Mouse (Mus musculus): ENCODE results near the gene Rlf. TPM values are rescaled to one million over a fixed set of nuclear protein-coding genes. Genes with fewer than 3 reads are reported as not detected.
A peak's percentile ranks its signal among the peaks of the same experiment; 100 is the strongest.
"Not testable (repeated sequence)": the region's sequence is repeated elsewhere in the genome, so short reads cannot be mapped to it uniquely, and the experiment has no call there.

Gene Rlf
- total RNA-seq, 2 experiments from 2014 or later: 8.0 to 8.9 TPM

DNA sequence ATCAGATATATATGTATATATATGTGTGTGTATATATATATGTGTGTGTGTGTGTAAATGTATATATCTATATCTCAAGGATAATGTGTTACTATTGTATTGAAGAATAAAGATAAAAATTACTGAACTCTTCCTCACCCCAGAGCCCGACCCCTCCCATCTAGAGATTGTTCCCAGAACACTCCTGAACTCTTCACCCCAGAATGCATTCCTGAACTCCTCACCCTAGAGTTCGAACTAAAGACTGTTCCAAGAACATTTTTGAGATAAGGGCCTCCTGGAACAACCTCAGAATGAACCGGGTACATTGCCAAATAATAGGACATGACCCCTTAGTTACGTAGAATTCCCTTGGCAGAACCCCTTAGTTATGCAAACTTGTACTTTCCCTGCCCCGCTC is 48.2 kb downstream of the Rlf start:
- DNase-seq (ENCODE audit: low spot score): not testable (repeated sequence)

- no peak for DNase-seq (ENCODE audit: low spot score)
Observed at GRCm38 (mm10) chr4:121163501-121164030, 51.3 kb downstream of the Rlf start.

DNA sequence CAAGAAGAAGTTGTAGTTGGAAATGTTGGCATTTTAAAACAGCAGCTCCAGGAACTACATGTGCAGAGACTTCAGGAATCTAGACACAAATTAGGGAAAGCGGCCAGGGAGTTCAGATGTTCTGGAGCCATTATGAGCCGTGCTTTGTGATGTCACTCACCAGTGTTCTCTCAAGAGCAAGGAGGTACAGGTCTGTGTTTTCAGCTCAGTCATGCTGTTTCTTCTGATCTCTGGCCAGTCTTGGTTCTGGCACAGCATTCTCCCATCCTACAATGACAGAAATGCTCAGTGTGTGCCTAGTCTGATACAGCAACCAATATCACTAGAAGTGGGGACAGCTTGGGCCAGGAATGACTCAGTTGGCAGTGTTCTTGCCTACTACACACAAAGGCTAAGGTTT is 105.8 kb downstream of the Rlf start, which contains the start of gene Tmco2:
Gene Tmco2 (minus strand): TSS at position 101 of the 400 bp plus-strand sequence.
- no peak for DNase-seq (ENCODE audit: low spot score)

DNA sequence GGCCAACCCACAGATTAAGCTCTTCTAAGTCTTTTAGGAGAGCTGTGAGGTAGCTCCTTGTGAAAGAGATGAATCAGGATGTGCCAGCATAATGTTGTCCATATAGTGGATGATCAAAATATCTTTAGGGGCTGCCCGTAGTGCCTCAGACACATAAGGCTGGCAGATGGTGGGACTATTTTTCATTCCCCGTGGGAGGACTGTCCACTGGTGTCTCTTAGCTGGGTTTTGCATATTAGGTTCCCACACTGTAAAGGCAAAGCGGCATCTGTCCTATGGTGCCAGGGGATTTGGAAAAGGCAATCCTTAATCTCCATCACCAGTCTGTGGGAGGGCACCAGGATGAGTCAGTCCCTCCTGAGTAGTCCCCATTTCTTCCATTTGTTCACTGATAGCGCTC is 111.6 kb downstream of the Rlf start:
- no peak for DNase-seq (ENCODE audit: low spot score)

DNA sequence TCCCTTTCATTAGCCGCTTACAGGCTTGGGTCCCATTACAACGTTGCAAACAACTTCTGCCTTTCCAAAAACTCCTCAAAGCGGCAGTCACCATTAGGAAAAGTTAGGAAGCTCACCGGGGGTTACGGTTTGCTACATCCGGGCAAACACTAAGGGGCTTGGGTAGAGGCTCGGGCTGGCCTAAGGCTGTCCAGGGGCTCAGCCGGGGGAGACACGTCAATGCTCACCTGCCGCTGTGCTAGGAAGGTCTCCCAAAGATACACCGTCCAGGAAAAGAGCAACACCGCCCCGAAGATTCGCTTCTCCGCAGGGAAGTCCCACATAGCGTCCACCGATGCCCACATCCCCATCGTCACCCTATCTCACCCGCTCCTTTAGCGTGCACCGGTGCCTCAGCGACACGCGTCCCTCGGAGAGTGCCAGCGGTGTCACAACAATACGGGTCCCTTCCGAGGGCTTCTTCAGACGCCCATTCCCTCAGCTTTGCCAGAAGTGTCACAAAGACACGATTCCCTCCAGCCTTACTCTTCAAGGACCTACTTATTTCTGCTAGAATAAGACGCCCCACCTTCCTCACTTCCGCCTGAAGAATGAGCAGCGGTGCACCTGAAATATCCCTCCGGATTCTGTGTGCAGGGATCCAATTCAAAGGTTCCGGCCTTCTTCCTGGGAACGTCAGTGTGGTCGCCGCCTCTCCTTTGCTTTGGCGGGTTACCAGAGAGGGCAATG is 117.1 kb downstream of the Rlf start, which contains the start of gene Zmpste24:
Gene Zmpste24 (minus strand): TSS at position 592 of the 729 bp plus-strand sequence.
- DNase-seq (ENCODE audit: low spot score): peak; percentile 85

Other genes starting within 250 kb of the Rlf start
- gene Smap2, start 197.8 kb downstream of the Rlf start, total RNA-seq (2021): 10 to 100 TPM; 13.5 to 17.3 TPM
- gene Col9a2, start 175.7 kb downstream of the Rlf start, total RNA-seq (2021): under 1 TPM; 0.18 to 0.19 TPM
- gene Zmpste24, start 116.8 kb downstream of the Rlf start, total RNA-seq (2021): 10 to 100 TPM; 18.9 to 19.0 TPM
- not detected for gene Tmco2, start 105.9 kb downstream of the Rlf start, total RNA-seq (2021)
- gene Gm12888, start 109.8 kb upstream of the Rlf start, total RNA-seq (2021): not detected
- not detected for gene Gm12886, start 208.0 kb upstream of the Rlf start, total RNA-seq (2021)

All from gastrocnemius, adult 18-20 months (tissue).